Mouse (Mus musculus): ENCODE data around the gene Chst5.
"Not testable (repeated sequence)": the region's sequence is repeated elsewhere in the genome, so short reads cannot be mapped to it uniquely, and the experiment has no call there.

DNA sequence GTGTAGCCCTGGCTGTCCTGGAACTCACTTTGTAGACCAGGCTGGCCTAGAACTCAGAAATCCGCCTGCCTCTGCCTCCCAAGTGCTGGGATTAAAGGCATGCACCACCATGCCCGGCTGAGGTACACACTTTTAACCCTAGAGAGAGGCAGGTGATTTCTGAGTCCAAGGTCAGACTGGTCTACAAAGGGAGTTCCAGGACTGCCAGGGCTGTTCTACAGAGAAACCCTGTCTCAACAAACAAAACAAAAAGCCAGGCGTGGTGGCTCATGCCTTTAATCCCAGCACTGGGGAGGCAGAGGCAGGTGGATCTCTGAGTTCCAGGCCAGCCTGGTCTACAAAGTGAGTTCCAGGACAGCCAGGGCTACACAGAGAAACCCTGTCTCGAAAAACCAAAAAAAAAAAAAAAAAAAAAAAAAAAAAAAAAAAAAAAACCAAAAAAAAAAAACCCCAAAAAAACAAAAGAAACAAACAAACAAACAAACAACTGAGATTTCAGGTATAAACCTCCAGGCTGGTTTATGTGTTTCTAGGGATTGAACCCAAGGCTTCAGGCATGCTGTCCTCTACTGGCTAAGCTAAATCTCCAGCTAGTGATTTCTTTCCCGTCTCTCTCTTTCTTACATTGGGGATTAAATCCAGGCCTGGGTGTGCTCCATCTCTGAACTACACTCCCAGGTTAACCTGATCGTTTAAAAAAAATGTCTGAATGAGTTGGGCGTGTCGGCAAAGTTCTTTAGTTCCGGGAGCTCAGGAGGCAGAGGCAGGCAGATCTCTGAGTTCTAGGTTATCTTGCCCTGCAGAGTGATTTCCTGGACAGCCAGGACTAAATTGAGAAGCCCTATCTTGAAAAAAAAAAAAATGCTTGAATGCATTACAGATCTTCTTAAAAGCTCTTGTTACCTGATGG is 28.1 kb upstream of the Chst5 start:
- TF ChIP-seq CTCF (IDR thresholded peaks at IDR 0.05; ENCODE audit: low read depth, low read length); POLR2A (IDR thresholded peaks at IDR 0.05; ENCODE audit: insufficient read depth, low read length); EP300 (IDR thresholded peaks at IDR 0.05; ENCODE audit: insufficient read depth, low read depth, low read length): not testable (repeated sequence)
